Mouse (Mus musculus) lung, postnatal 0 days (tissue): ENCODE results near the gene Gm49711.

Experiments
- CTCF ChIP-seq: IDR thresholded peaks from 2 replicates; pipeline ENCODE4 v1.5.1; 2016; ENCODE audit warnings: antibody characterized with exemption, mild to moderate bottlenecking
- EP300 ChIP-seq: IDR thresholded peaks from 2 replicates; pipeline ENCODE4 v1.6.1; 2016; ENCODE audit warnings: antibody characterized with exemption, mild to moderate bottlenecking, control low read depth

DNA sequence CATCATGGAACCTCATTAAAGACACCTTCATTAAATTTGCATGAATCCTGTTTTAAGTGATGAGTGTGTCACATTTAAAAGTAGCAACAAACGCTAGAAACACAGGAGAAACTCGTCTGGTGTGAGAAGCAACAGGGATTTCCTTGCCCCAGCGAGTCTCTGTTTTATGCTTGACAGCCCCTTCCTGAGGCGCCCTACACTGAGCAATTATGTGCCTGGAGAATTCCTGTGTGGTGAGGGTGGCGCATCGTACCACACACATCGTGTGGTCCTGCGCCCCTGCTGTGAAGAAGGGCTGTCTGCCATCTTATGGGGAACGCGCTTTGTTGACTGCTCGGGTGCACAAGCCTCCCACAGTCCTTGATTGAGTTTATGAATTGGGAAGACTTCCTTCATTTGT is 162.6 kb downstream of the Gm49711 start:
- no peak for TF ChIP-seq CTCF
- no peak for TF ChIP-seq EP300
